Mouse (Mus musculus) thymus, adult 2 months (tissue): ENCODE results near the gene Slc22a18. TPM values are rescaled to one million over a fixed set of nuclear protein-coding genes. Genes with fewer than 3 reads are reported as not detected.

Experiments used
- DNase-seq: peaks from one replicate; pipeline ENCODE4 v3.0.0; 2021
- H3K27ac ChIP-seq: fragments of 200-500 bp; 2 replicates; pipeline ENCODE4 v1.5.1; 2012; ENCODE audit warnings: low read length, control low read depth; ENCODE audit not compliant: control insufficient read depth, insufficient read depth
- H3K27me3 ChIP-seq: fragments of 200-500 bp; 2 replicates; pipeline ENCODE4 v1.6.1; 2012; ENCODE audit warnings: mild to moderate bottlenecking, low read length, moderate library complexity, mixed read lengths; ENCODE audit not compliant: control insufficient read depth, insufficient read depth
- H3K36me3 ChIP-seq: fragments of 200-500 bp; 2 replicates; pipeline ENCODE4 v1.6.1; 2012; ENCODE audit warnings: mild to moderate bottlenecking, low read length, moderate library complexity; ENCODE audit not compliant: control insufficient read depth, insufficient read depth
- H3K4me1 ChIP-seq: fragments of 200-500 bp; replicated peaks from 2 replicates; pipeline ENCODE4 v1.6.1; 2012; ENCODE audit warnings: low read length; ENCODE audit not compliant: control insufficient read depth, insufficient read depth
- H3K4me3 ChIP-seq: fragments of 200-500 bp; 2 replicates; pipeline ENCODE4 v1.5.1; 2012; ENCODE audit warnings: mild to moderate bottlenecking, low read length, control low read depth, moderate library complexity; ENCODE audit not compliant: control insufficient read depth, insufficient read depth
- CTCF ChIP-seq: fragments of 200-500 bp; IDR thresholded peaks from 2 replicates; pipeline ENCODE4 v1.5.1; 2012; ENCODE audit warnings: mild to moderate bottlenecking, control low read depth, low read length, moderate library complexity, borderline replicate concordance; ENCODE audit not compliant: control insufficient read depth, poor library complexity, insufficient read depth; ENCODE audit errors: extremely low read depth
- POLR2A ChIP-seq: fragments of 200-500 bp; IDR thresholded peaks from 2 replicates; pipeline ENCODE4 v1.6.1; 2012; ENCODE audit warnings: mild to moderate bottlenecking, low read length, control low read depth, moderate library complexity; ENCODE audit not compliant: control insufficient read depth, poor library complexity, insufficient read depth; ENCODE audit errors: extremely low read depth
- WGBS: fragments of 180-500 bp; shearing (Covaris S2); methylation state at CpG from one replicate; pipeline ENCODE4 v1.1.7; 2018; 5-methylcytosine and 5-hydroxymethylcytosine counted together
- polyA plus RNA-seq: library from polyadenylated mRNA; depleted of rRNA; stranded (reverse); fragments of >200 nt; gene quantifications from 2 replicates; pipeline ENCODE4 v1.2.3, GENCODE M21; 2012

The Slc22a18 gene
- polyA plus RNA-seq, 1 experiment: 8.0 TPM

DNA sequence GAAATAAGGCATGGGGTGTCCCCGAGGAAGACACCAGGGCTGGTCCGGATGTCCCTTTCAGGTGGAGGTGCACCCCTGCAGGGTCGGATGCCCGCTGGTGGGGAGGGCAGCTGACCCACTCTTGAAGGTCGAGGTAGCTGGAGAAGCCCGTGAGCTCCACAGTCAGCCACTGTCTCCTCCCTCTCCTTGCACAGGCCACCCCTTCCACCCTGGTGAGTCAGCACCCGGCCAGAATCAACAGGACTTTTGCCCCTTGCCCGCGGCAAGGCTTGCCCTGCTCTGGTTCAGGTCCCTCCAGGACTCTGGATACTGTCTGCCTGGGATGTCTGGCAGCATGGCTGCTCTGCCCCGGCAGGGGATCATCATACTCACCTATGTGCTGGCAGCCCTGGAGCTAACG lies 2.3 kb downstream of the Slc22a18 start:
- no peak for TF ChIP-seq CTCF
- TF ChIP-seq POLR2A: no peak
- Histone ChIP-seq H3K27ac (no peak overlapping the region), H3K27me3 (no peaks in the 10 kb centered on the region), H3K36me3 (no peaks in the 10 kb centered on the region), H3K4me1 (no peaks in the 10 kb centered on the region), H3K4me3 (no peak overlapping the region)
- WGBS: 45% methylated on average over 11 of the region's 11 CpGs
- DNase-seq: no peak

DNA sequence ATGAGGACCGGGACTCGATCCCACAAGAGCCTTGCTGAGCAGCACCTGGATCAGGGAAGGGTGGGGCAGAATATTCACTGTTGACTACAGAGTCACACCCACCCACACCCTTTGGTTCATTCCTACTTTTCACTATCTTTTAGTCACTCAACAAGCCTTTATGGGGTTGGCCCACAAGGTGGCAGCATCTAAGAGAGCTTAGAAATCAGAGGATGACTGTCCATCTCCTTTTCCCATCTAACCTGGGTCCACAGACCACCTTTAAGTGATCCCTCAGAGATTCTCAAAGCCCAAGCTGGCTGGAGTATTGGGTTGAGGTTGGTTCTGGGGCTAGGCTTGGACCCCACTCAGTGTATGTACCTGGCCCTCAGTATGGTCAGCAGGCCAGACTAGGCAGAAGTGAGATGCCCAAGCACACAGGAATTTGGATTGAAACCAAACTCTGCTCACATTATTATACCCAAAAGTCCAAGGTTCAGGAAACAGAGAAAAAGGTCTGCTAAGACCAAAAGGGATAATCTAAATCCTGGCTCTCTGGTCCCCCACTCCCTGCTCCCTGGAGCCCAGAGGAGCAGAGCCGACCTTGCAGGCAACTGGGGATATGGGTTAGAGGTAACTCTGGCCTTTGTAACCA lies 3.3 kb downstream of the Slc22a18 start:
- DNase-seq: no peak
- H3K36me3 ChIP-seq: no peaks in the 10 kb centered on the region
- H3K4me3 ChIP-seq: no peak overlapping the region
- no peaks in the 10 kb centered on the region for H3K27me3 ChIP-seq
- 95% methylated on average over 3 of the region's 3 CpGs for WGBS
- H3K27ac ChIP-seq: no peak overlapping the region
- TF ChIP-seq POLR2A (no peak), CTCF (no peak)
- H3K4me1 ChIP-seq: no peaks in the 10 kb centered on the region

DNA sequence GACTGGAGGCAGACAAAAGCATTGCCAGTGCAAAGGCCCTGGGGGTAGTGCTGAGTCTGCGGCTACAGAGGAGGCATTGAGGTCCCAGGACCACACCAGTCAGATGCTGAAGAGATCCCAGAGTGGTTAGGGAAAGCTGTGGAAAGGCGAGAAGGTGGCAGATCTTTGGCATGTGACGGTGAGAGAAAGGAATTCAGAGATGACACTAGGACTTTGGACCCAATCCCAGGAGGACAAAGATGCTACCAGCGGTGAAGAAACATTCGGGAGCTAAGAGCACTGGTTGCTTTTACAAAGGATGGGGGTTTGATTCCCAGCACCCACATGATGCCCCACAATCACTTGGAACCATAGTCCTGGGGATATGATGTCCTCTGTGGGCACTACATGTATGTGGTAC lies 4.3 kb downstream of the Slc22a18 start:
- H3K4me1 ChIP-seq: no peaks in the 10 kb centered on the region
- no peak overlapping the region for H3K27ac ChIP-seq
- TF ChIP-seq CTCF (no peak), POLR2A (no peak)
- no peaks in the 10 kb centered on the region for H3K27me3 ChIP-seq
- H3K4me3 ChIP-seq: no peak overlapping the region
- H3K36me3 ChIP-seq: no peaks in the 10 kb centered on the region
- WGBS: over 99% methylated on average over 5 of the region's 5 CpGs
- DNase-seq: no peak

DNA sequence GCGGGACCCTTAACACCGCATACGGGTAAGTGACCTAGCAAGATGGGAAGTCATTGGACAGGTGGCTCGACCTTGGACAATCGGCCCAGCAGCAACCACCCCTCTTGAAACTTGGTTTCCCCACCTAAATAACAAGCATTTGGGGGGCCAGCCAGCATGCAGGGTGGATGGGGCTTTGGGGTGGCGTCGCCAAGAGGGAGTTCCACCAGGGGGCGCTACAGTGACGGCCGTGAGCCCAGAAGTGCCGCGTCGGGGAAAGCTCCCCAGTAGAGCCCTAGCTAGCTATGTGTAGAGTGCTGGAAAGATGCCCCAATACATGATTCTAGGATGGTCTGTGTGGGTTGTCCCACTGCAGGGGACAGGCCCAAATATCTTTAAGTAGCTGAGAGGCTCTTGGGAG lies 7.0 kb downstream of the Slc22a18 start:
- Histone ChIP-seq H3K36me3 (no peaks in the 10 kb centered on the region), H3K27ac (no peak overlapping the region), H3K4me1 (no peaks in the 10 kb centered on the region), H3K4me3 (no peak overlapping the region), H3K27me3 (no peaks in the 10 kb centered on the region)
- TF ChIP-seq POLR2A (no peak), CTCF (peak; percentile 84)
- peak; percentile 62 for DNase-seq
- WGBS: 26% methylated on average over 13 of the region's 13 CpGs

DNA sequence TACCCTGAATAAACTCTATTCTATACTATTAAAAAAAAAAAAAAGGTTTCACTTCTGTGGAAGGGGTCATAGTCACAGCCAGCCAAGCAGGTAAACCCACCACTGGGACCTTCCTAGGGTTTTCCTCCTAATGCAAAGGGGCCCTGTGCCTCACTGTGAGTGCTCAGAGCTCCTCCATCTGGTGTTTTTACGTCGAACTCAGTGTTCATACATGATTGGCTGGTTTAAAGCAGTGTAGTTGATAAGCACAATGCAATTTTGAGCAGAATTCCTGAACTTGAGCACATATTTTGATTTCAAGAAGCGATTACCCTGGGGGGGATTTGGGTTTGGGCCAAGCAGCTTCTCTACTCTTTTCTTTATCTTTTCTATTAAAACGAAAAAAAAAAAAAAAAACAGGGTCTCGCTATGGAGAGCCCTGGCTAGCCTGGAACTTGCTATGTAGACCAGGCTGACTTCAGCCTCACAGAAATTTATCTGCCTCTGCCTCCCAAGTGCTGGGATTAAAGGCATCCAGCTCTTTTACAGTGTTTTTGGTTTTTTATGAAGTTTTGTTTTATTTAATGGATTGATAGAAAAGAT lies 8.4 kb downstream of the Slc22a18 start:
- WGBS: 86% methylated on average over 5 of the region's 5 CpGs
- H3K4me3 ChIP-seq: no peak overlapping the region

DNA sequence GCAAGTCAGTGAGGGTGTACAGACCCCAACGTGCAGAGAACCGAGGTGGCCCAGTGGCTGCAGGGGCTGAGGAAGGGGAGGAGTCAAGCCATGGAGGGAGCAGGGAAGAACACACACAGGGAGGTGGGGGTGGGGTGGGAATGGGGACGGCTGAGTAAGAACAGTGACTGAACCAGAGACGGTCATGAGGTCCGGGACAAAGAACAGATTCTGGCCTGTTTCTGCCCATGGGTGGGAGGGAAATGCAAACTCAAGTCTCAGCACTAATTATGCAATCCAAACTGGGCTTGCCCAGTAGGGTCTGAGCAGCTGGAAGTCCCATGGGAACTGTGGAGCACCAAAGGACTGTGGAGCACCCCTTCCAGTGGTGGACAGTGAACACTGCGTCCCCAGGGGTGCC lies 9.0 kb downstream of the Slc22a18 start:
- Histone ChIP-seq H3K4me1 (no peaks in the 10 kb centered on the region), H3K27me3 (no peaks in the 10 kb centered on the region), H3K36me3 (no peaks in the 10 kb centered on the region), H3K4me3 (no peak overlapping the region), H3K27ac (no peak overlapping the region)
- TF ChIP-seq CTCF (no peak), POLR2A (no peak)
- DNase-seq: no peak
- 78% methylated on average over 6 of the region's 6 CpGs for WGBS

More for the DNA sequence above, 8.4 kb downstream of the Slc22a18 start:
- Histone ChIP-seq H3K4me1 (no peaks in the 10 kb centered on the region), H3K27me3 (no peaks in the 10 kb centered on the region), H3K36me3 (no peaks in the 10 kb centered on the region), H3K27ac (no peak overlapping the region)
- no peak for TF ChIP-seq CTCF
- DNase-seq: no peak

DNA sequence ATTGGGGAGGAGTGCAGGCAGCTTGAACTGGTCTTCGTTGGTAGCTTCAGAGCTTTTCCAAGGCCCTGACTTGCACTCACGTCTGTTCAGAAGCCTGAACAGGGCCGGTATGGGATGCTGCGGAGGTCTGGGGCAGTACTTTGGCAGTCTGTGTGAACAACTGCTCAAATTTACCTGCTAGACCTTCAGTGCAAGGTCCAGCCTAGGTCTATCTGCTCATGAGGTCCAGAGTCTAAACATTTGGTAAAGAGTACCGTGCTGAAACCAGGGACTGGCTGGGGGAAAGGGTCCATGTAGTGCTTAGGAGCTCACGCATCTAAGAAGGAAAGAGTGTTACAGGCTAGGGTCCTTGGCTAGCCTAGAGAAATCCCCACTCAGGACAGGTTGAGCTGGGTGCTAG lies 16.2 kb downstream of the Slc22a18 start:
- Histone ChIP-seq H3K27ac (no peak overlapping the region), H3K4me3 (no peak overlapping the region), H3K27me3 (no peaks in the 10 kb centered on the region), H3K4me1 (no peaks in the 10 kb centered on the region), H3K36me3 (no peaks in the 10 kb centered on the region)
- no peak for DNase-seq
- no peak for TF ChIP-seq POLR2A
- no peak for TF ChIP-seq CTCF
- WGBS: 96% methylated on average over 6 of the region's 6 CpGs
